Mouse (Mus musculus): ENCODE results near the gene Nek7. TPM values are rescaled to one million over a fixed set of nuclear protein-coding genes. Genes with fewer than 3 reads are reported as not detected.

The Nek7 gene
- total RNA-seq (2021), result 10 to 100 TPM; 26.5 to 26.8 TPM
- long read RNA-seq, experiment 1, full-length matches to known transcripts, result 63 of 74 reads
- long read RNA-seq, experiment 1, partial matches to known transcripts, result 6 of 74 reads
- long read RNA-seq, experiment 1, other reads (novel, unspliced or antisense), result 5 of 74 reads
- long read RNA-seq, experiment 2, full-length matches to known transcripts, result 43 of 51 reads
- long read RNA-seq, experiment 2, partial matches to known transcripts, result 2 of 51 reads
- long read RNA-seq, experiment 2, other reads (novel, unspliced or antisense), result 6 of 51 reads

- DNase-seq (ENCODE audit: low spot score in 2 of 2), result peak; percentile 29 to 35
- intact Hi-C loops (cut with DNase I), result loop anchor here (5.0 kb wide), 2 partner anchors 53 to 118 kb away; no protein-coding TSS in a partner anchor
Measured at GRCm38 (mm10) chr1:138619996-138620461, at the start of gene Nek7. Gene Nek7 (minus strand): TSS chr1:138620141.

GRCm38 (mm10) chr1:138662342-138662741, 42.4 kb upstream of the Nek7 start:
- intact Hi-C loops (cut with DNase I), result no loop called here
- DNase-seq (ENCODE audit: low spot score in 2 of 2), result no peak

GRCm38 (mm10) chr1:138654212-138654611, 34.3 kb upstream of the Nek7 start:
- peak in 1 of 2 experiments; percentile 3 for DNase-seq (ENCODE audit: low spot score in 2 of 2)
- intact Hi-C loops (cut with DNase I), result no loop called here

- intact Hi-C loops (cut with DNase I), result no loop called here
Measured at GRCm38 (mm10) chr1:138644991-138645390, 25.1 kb upstream of the Nek7 start.

GRCm38 (mm10) chr1:138643306-138643830, 23.4 kb upstream of the Nek7 start:
- intact Hi-C loops (cut with DNase I), result no loop called here
- no peak for DNase-seq (ENCODE audit: low spot score in 2 of 2)

More at GRCm38 (mm10) chr1:138644991-138645390, 25.1 kb upstream of the Nek7 start:
- no peak for DNase-seq (ENCODE audit: low spot score in 2 of 2)

GRCm38 (mm10) chr1:138640934-138641461, 21.1 kb upstream of the Nek7 start:
- intact Hi-C loops (cut with DNase I), result no loop called here
- DNase-seq (ENCODE audit: low spot score in 2 of 2), result no peak

- no peak for DNase-seq (ENCODE audit: low spot score in 2 of 2)
- intact Hi-C loops (cut with DNase I), result no loop called here
Measured at GRCm38 (mm10) chr1:138637850-138638249, 17.9 kb upstream of the Nek7 start.

- no peak for DNase-seq (ENCODE audit: low spot score in 2 of 2)
- intact Hi-C loops (cut with DNase I), result no loop called here
Measured at GRCm38 (mm10) chr1:138634561-138634960, 14.6 kb upstream of the Nek7 start.

- intact Hi-C loops (cut with DNase I), result no loop called here
Measured at GRCm38 (mm10) chr1:138628919-138629318, 9.0 kb upstream of the Nek7 start.

GRCm38 (mm10) chr1:138628486-138628885, 8.5 kb upstream of the Nek7 start:
- intact Hi-C loops (cut with DNase I), result no loop called here
- no peak for DNase-seq (ENCODE audit: low spot score in 2 of 2)

More at GRCm38 (mm10) chr1:138628919-138629318, 9.0 kb upstream of the Nek7 start:
- no peak for DNase-seq (ENCODE audit: low spot score in 2 of 2)

GRCm38 (mm10) chr1:138627804-138628203, 7.9 kb upstream of the Nek7 start:
- no peak for DNase-seq (ENCODE audit: low spot score in 2 of 2)
- intact Hi-C loops (cut with DNase I), result no loop called here

- no peak for DNase-seq (ENCODE audit: low spot score in 2 of 2)
- intact Hi-C loops (cut with DNase I), result no loop called here
Measured at GRCm38 (mm10) chr1:138626288-138626687, 6.3 kb upstream of the Nek7 start.

GRCm38 (mm10) chr1:138623870-138624269, 3.9 kb upstream of the Nek7 start:
- intact Hi-C loops (cut with DNase I), result no loop called here
- no peak for DNase-seq (ENCODE audit: low spot score in 2 of 2)

GRCm38 (mm10) chr1:138622831-138623230, 2.9 kb upstream of the Nek7 start:
- intact Hi-C loops (cut with DNase I), result no loop called here

GRCm38 (mm10) chr1:138622431-138622830, 2.5 kb upstream of the Nek7 start:
- intact Hi-C loops (cut with DNase I), result no loop called here
- DNase-seq (ENCODE audit: low spot score in 2 of 2), result no peak

More at GRCm38 (mm10) chr1:138622831-138623230, 2.9 kb upstream of the Nek7 start:
- no peak for DNase-seq (ENCODE audit: low spot score in 2 of 2)

- DNase-seq (ENCODE audit: low spot score in 2 of 2), result peak; percentile 98
- intact Hi-C loops (cut with DNase I), result loop anchor here (5.0 kb wide), 2 partner anchors 52 to 117 kb away; no protein-coding TSS in a partner anchor
Measured at GRCm38 (mm10) chr1:138619114-138619971, 598 bp downstream of the Nek7 start.

GRCm38 (mm10) chr1:138618012-138618354, 2.0 kb downstream of the Nek7 start:
- DNase-seq (ENCODE audit: low spot score in 2 of 2), result peak; percentile 77 to 79
- intact Hi-C loops (cut with DNase I), result loop anchor here (5.0 kb wide), 2 partner anchors 51 to 116 kb away; no protein-coding TSS in a partner anchor

- intact Hi-C loops (cut with DNase I), result loop anchor here (5.0 kb wide), 2 partner anchors 50 to 115 kb away; no protein-coding TSS in a partner anchor
- DNase-seq (ENCODE audit: low spot score in 2 of 2), result no peak
Measured at GRCm38 (mm10) chr1:138617279-138618011, 2.5 kb downstream of the Nek7 start.

GRCm38 (mm10) chr1:138615388-138615787, 4.6 kb downstream of the Nek7 start:
- no peak for DNase-seq (ENCODE audit: low spot score in 2 of 2)
- intact Hi-C loops (cut with DNase I), result loop anchor here (5.0 kb wide), 2 partner anchors 48 to 113 kb away; no protein-coding TSS in a partner anchor
